Mouse (Mus musculus) stomach, embryonic 14.5 days (tissue): ENCODE data around the gene Inha. TPM values are rescaled to one million over a fixed set of nuclear protein-coding genes. Genes with fewer than 3 reads are reported as not detected.

Source experiments
- ATAC-seq: fragments of 200-750 bp; cut with Nextera tagmentation; 2 replicates; pipeline ENCODE4 v1.8.0; 2017; ENCODE audit warnings: low read depth, moderate TSS enrichment; ENCODE audit not compliant: insufficient number of reproducible peaks, insufficient read depth, low FRiP score
- H3K27ac ChIP-seq: fragments of 300-500 bp; sonication (generic); 2 replicates; pipeline ENCODE4 v1.5.1; 2014; ENCODE audit warnings: mild to moderate bottlenecking, low read length, moderate library complexity, mixed read lengths
- H3K27me3 ChIP-seq: fragments of 300-500 bp; sonication (generic); 2 replicates; pipeline ENCODE4 v1.6.1; 2014; ENCODE audit warnings: low read length, control low read depth, mixed read lengths; ENCODE audit not compliant: control insufficient read depth, insufficient read depth
- H3K36me3 ChIP-seq: fragments of 300-500 bp; sonication (generic); 2 replicates; pipeline ENCODE4 v1.6.1; 2014; ENCODE audit warnings: mild to moderate bottlenecking, control low read depth, low read length, moderate library complexity, mixed read lengths; ENCODE audit not compliant: control insufficient read depth, insufficient read depth
- H3K4me1 ChIP-seq: fragments of 300-500 bp; sonication (generic); 2 replicates; pipeline ENCODE4 v1.6.1; 2014; ENCODE audit warnings: low read length, control low read depth, mixed read lengths; ENCODE audit not compliant: control insufficient read depth, insufficient read depth
- H3K4me2 ChIP-seq: fragments of 300-500 bp; sonication (generic); replicated peaks from 2 replicates; pipeline ENCODE4 v1.6.1; 2014; ENCODE audit warnings: low read depth, low read length, control low read depth
- H3K4me3 ChIP-seq: fragments of 300-500 bp; sonication (generic); 2 replicates; pipeline ENCODE4 v1.5.1; 2014; ENCODE audit warnings: low read depth, low read length, control low read depth
- H3K9ac ChIP-seq: fragments of 300-500 bp; sonication (generic); replicated peaks from 2 replicates; pipeline ENCODE4 v1.6.1; 2014; ENCODE audit warnings: low read depth, mild to moderate bottlenecking, control low read depth, low read length, moderate library complexity, mixed read lengths
- H3K9me3 ChIP-seq: fragments of 300-500 bp; sonication (generic); 2 replicates; pipeline ENCODE4 v1.6.1; 2016; ENCODE audit warnings: low read depth, low read length, control low read depth; ENCODE audit not compliant: control insufficient read depth
- WGBS: fragments of 180-500 bp; shearing (Covaris S2); extraction: QIAGEN DNeasy Blood & Tissue Kit; methylation state at CpG from one replicate; pipeline ENCODE4 v1.1.7; 2014; 5-methylcytosine and 5-hydroxymethylcytosine counted together
- polyA plus RNA-seq: library from polyadenylated mRNA; unstranded; fragments of >200 nt; fragmentation: Nextera tagmentation; extraction: Ambion mirVana; gene quantifications from 2 replicates; pipeline ENCODE4 v1.2.1, GENCODE M21; 2014

The Inha gene
- polyA plus RNA-seq, 1 experiment from 2014 or later: 7.2 TPM

DNA sequence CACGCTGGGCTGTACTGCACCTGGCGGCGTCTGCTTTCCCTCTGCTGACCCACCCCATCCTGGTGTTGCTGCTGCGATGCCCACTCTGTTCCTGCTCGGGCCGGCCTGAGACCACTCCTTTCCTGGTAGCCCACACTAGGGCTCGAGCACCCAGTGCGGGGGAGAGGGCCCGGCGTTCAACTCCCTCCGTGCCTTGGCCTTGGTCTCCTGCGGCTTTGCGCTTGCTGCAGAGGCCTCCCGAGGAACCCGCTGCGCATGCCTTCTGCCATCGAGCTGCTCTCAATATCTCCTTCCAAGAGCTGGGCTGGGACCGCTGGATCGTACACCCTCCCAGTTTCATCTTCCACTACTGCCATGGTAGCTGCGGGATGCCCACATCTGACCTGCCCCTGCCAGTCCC is 2.7 kb downstream of the Inha start:
- Histone ChIP-seq H3K36me3 (no peaks in the 10 kb centered on the region), H3K4me3 (no peak overlapping the region), H3K27me3 (no peaks in the 10 kb centered on the region), H3K27ac (no peak overlapping the region; the same call in 1 of the 2 replicates), H3K9me3 (no peaks in the 10 kb centered on the region), H3K4me2 (no peak overlapping the region), H3K4me1 (peaks cover 24% of the 10 kb centered on the region), H3K9ac (no peak overlapping the region)
- WGBS: 59% methylated on average over 20 of the region's 20 CpGs
- ATAC-seq: no peak

DNA sequence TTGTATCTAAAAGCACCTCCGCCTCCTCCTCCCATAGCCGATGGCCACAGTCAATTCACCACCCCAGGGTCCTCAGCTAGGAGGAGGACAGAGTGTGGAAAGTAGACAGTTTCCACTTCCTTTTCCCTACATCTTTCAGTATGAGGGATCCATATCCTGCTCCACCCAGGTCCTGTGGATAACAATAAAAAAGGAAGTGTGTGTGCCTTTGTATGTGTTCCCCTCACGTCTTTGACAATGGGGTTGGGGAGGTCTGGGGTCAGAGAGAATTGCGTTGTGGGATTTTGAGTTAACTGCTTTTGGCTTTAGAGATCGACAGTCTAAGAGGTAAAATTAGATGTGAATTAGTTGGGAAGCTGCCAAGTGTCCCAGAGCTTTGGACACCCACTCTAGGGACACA is 3.3 kb downstream of the Inha start:
- no peak overlapping the region; the same call in 1 of the 2 replicates for H3K27ac ChIP-seq
- H3K27me3 ChIP-seq: no peaks in the 10 kb centered on the region
- 72% methylated on average over 5 of the region's 5 CpGs for WGBS
- H3K9ac ChIP-seq: no peak overlapping the region
- H3K4me2 ChIP-seq: no peak overlapping the region
- no peaks in the 10 kb centered on the region for H3K9me3 ChIP-seq
- ATAC-seq: no peak
- H3K4me3 ChIP-seq: no peak overlapping the region
- no peaks in the 10 kb centered on the region for H3K36me3 ChIP-seq
- peaks cover 22% of the 10 kb centered on the region for H3K4me1 ChIP-seq

DNA sequence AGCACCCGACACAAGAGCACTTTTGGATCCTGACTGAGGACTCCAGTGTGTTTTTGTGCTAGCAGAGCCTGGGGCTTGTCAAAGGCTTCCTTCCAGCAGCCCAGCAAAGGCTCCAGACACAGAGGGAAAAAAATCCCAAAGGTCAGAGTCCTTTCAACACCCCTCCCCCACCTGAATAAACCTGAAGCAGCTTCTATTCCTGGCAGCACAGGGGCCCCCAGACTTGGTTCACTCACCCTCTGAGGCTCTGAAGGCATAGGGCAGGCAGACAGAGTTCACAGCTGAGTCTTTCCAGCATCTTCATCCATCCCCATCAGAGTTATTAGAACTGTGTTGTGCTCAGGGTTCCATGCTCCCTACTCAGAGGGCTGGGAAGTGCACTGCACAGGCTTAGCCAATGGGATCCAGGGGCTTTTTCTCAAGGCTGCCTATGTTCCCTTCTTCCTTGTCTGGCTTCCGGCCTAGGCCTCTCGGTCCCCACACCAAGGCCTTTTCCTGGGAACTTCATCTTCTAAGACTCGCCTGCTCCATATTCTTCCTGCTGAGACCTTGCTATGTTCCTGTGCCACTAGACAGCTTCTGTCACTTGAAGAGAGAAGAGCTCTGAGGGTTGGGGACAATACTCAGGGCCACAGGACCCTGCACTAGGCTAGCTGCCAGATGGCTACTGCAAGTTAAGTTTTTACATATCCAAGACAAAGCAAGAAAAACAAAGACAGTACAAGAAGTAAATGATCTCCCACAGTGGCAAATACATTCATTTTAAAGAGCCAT is 4.7 kb downstream of the Inha start:
- Histone ChIP-seq H3K4me3 (no peak overlapping the region), H3K9me3 (no peaks in the 10 kb centered on the region), H3K4me2 (no peak overlapping the region), H3K9ac (no peak overlapping the region), H3K27me3 (no peaks in the 10 kb centered on the region), H3K27ac (peak overlapping the region; percentile 35; the same call in 1 of the 2 replicates), H3K36me3 (no peaks in the 10 kb centered on the region), H3K4me1 (peaks cover 21% of the 10 kb centered on the region)
- 54% methylated on average over 4 of the region's 4 CpGs for WGBS
- peak; percentile 35; the same call in 1 of the 2 replicates for ATAC-seq

DNA sequence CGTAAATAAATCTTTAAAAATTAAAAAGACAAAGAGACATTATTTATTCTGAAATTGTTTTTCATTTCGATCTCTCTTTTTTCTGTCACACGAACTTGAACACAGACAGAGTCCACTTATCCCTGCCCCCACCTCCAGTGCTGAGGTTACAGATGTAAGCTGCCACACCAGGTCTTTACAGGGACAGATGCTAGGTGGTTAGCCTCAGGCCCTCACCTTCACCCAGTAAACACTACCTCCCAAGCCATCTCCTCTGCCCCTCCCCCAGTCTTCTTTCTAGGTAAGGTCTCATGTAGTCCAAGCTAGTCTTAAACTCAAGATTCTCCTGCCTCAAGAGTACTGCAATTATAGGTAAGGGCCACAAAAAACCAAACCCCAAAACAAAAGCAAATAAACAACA is 5.7 kb downstream of the Inha start:
- H3K4me3 ChIP-seq: no peak overlapping the region
- H3K4me2 ChIP-seq: no peak overlapping the region
- no peaks in the 10 kb centered on the region for H3K36me3 ChIP-seq
- 86% methylated on average over 3 of the region's 3 CpGs for WGBS
- no peak for ATAC-seq
- H3K27ac ChIP-seq: no peak overlapping the region
- peaks cover 15% of the 10 kb centered on the region for H3K4me1 ChIP-seq
- H3K9me3 ChIP-seq: no peaks in the 10 kb centered on the region
- H3K9ac ChIP-seq: no peak overlapping the region
- no peaks in the 10 kb centered on the region for H3K27me3 ChIP-seq

DNA sequence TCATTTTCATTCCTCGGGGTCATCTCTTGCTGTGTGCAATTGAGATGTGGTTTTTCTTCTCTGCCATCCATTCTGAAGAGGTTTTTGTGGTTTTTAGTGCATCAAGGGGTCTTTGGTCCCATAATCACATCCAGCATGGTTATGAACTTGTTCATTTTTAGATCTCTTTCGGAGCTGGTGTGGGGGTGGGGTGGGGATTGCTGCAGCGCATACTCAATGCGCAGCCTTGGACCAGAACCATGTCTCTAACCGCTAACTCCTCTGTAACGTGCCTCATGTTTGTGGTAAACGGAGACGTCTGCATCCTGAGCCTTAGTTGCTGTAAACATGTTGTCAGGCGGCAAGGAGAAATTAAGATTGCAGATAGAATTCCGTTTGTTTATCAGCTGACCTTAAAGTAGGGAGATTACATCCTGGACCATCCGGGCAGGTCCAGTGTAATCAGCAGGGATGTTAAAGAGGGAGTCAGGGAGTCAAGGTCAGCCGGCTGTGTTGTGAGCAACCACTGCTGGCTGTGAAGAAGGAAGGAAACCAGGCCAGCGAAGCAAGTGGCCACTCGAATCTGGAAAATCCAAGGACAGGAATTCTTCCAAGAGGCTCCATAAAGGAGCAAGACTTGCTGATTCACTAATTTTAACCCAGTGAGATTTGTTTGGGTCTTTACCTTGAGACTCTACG is 10.0 kb downstream of the Inha start:
- ATAC-seq: no peak
- WGBS: 66% methylated on average over 15 of the region's 15 CpGs
- Histone ChIP-seq H3K36me3 (no peaks in the 10 kb centered on the region), H3K4me1 (peaks cover 20% of the 10 kb centered on the region), H3K9me3 (no peaks in the 10 kb centered on the region), H3K4me3 (no peak overlapping the region), H3K27ac (no peak overlapping the region), H3K4me2 (no peak overlapping the region), H3K9ac (no peak overlapping the region), H3K27me3 (no peaks in the 10 kb centered on the region)

DNA sequence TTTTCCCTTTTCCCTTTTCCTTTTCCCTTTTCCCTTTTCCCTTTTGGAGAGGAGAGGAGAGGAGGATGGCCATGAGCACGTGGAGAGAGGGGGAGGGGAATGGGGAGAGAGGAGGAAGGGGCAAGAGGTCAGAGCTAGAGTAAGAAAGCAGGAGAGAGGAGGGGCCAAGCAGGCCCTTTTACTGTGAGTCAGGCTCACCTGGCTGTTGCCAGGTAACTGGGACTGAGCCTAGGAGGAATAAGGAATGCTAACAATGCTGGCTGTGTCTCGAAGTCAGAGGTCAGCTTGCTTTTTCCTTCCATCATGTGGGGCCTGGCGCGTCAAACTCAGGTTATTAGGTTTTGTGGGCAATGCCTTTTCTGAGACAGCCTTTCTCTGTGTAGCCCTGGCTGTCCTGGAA is 11.1 kb downstream of the Inha start:
- H3K36me3 ChIP-seq: no peaks in the 10 kb centered on the region
- no peak overlapping the region for H3K4me2 ChIP-seq
- no peak for ATAC-seq
- WGBS: 33% methylated on average over 4 of the region's 4 CpGs
- H3K9ac ChIP-seq: no peak overlapping the region
- H3K27me3 ChIP-seq: no peaks in the 10 kb centered on the region
- no peaks in the 10 kb centered on the region for H3K9me3 ChIP-seq
- peaks cover 23% of the 10 kb centered on the region for H3K4me1 ChIP-seq
- peak overlapping the region; percentile 96; the same call in 1 of the 2 replicates for H3K27ac ChIP-seq
- H3K4me3 ChIP-seq: no peak overlapping the region

DNA sequence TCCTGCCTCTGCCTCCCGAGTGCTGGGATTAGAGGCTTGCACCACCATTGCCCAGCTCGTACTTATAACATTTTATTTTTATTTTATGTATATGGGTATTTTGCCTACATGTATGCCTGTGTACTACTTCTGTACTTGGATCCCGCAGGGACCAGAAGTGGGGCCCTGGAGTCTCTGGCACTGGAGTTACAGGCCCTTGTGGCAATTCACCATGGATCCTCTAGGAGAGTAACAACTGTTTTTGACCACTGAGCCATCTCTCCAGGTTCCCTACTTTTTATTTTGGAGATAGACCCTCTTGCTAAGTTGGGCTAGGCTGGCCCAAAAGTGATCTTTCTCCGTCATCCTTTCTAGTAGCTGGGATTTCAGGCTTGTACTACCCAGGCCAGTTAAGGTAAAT is 11.6 kb downstream of the Inha start:
- Histone ChIP-seq H3K27me3 (no peaks in the 10 kb centered on the region), H3K9me3 (no peaks in the 10 kb centered on the region), H3K9ac (no peak overlapping the region), H3K36me3 (no peaks in the 10 kb centered on the region), H3K4me3 (no peak overlapping the region), H3K4me1 (peaks cover 23% of the 10 kb centered on the region), H3K4me2 (no peak overlapping the region), H3K27ac (peak overlapping the region; percentile 96; the same call in 1 of the 2 replicates)
- 92% methylated on average over 4 of the region's 4 CpGs for WGBS
- ATAC-seq: no peak

DNA sequence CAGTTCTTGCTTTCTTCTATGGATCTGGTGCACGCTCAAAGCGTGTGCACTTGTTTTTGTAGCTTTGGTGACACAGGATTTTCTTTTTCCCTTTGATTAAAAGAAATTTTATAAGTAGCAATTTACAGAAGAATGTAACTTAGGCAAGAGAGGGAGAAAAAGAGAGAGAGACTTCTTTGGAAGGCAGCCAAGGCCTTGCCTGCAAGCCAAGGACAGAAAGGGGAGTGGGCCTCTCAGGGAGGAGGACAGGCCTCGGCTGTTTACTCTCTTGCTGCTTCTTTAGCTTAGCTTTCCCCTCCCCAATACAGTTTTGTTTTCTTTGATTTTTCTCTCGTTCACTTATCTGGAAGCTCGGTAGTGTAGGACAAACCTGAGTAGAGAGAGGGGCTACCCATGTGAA is 12.7 kb downstream of the Inha start:
- ATAC-seq: no peak
- Histone ChIP-seq H3K4me3 (no peak overlapping the region), H3K27me3 (no peaks in the 10 kb centered on the region), H3K27ac (peak overlapping the region; percentile 96), H3K4me1 (peaks cover 23% of the 10 kb centered on the region), H3K4me2 (no peak overlapping the region), H3K9me3 (no peaks in the 10 kb centered on the region), H3K9ac (no peak overlapping the region), H3K36me3 (no peaks in the 10 kb centered on the region)
- WGBS: 34% methylated on average over 5 of the region's 5 CpGs
